Mouse (Mus musculus): ENCODE results near the gene Gm11034.

Gm11034 gene

GRCm38 (mm10) chr8:72210710-72211109 lies 2.7 kb downstream of the Gm11034 start:
- DNase-seq (ENCODE audit: low spot score), result no peak

GRCm38 (mm10) chr8:72210222-72210621 lies 3.2 kb downstream of the Gm11034 start:
- no peak for DNase-seq (ENCODE audit: low spot score)

GRCm38 (mm10) chr8:72208582-72208981 lies 4.9 kb downstream of the Gm11034 start:
- no peak for DNase-seq (ENCODE audit: low spot score)

- no peak for DNase-seq (ENCODE audit: low spot score)
Measured at GRCm38 (mm10) chr8:72197997-72198396, 15.4 kb downstream of the Gm11034 start.

- DNase-seq (ENCODE audit: low spot score), result no peak
Measured at GRCm38 (mm10) chr8:72192065-72192464, 21.4 kb downstream of the Gm11034 start.

- no peak for DNase-seq (ENCODE audit: low spot score)
Measured at GRCm38 (mm10) chr8:72190215-72190539, 23.3 kb downstream of the Gm11034 start.

- no peak for DNase-seq (ENCODE audit: low spot score)
Measured at GRCm38 (mm10) chr8:72189417-72190214, 23.8 kb downstream of the Gm11034 start, which contains the start of gene Hsh2d. Gene Hsh2d, plus strand, starts transcription at chr8:72189638.

- no peak for DNase-seq (ENCODE audit: low spot score)
Measured at GRCm38 (mm10) chr8:72187793-72188331, 25.6 kb downstream of the Gm11034 start.

GRCm38 (mm10) chr8:72183554-72184202 lies 29.8 kb downstream of the Gm11034 start:
- peak; percentile 83 for DNase-seq (ENCODE audit: low spot score)

- DNase-seq (ENCODE audit: low spot score), result peak; percentile 81
Measured at GRCm38 (mm10) chr8:72177346-72177925, 36.0 kb downstream of the Gm11034 start.

- no peak for DNase-seq (ENCODE audit: low spot score)
Measured at GRCm38 (mm10) chr8:72169681-72170249, 43.7 kb downstream of the Gm11034 start.

- DNase-seq (ENCODE audit: low spot score), result no peak
Measured at GRCm38 (mm10) chr8:72169098-72169668, 44.3 kb downstream of the Gm11034 start.

Data from adipocyte (in vitro differentiated cells).